Mouse (Mus musculus) ZHBTc4 (cell line): ENCODE measurements around the gene Cacna1d.

ENCODE experiments used
- DNase-seq: peaks from one replicate; pipeline ENCODE4 v3.0.0-alpha.2; 2011; ENCODE audit warnings: low read depth, low spot score

The Cacna1d gene

GRCm38 (mm10) chr14:30372878-30373277 lies 118.4 kb downstream of the Cacna1d start:
- DNase-seq, result peak; percentile 6

- DNase-seq, result no peak
Measured at GRCm38 (mm10) chr14:30371070-30371469, 120.2 kb downstream of the Cacna1d start.

- no peak for DNase-seq
Measured at GRCm38 (mm10) chr14:30367074-30367473, 124.2 kb downstream of the Cacna1d start.

- DNase-seq, result no peak
Measured at GRCm38 (mm10) chr14:30365866-30366265, 125.4 kb downstream of the Cacna1d start.

GRCm38 (mm10) chr14:30363487-30364167 lies 127.6 kb downstream of the Cacna1d start:
- DNase-seq, result no peak

GRCm38 (mm10) chr14:30362370-30362769 lies 128.9 kb downstream of the Cacna1d start:
- no peak for DNase-seq

GRCm38 (mm10) chr14:30360478-30360877 lies 130.8 kb downstream of the Cacna1d start:
- DNase-seq, result no peak

GRCm38 (mm10) chr14:30360004-30360403 lies 131.3 kb downstream of the Cacna1d start:
- DNase-seq, result no peak

GRCm38 (mm10) chr14:30358028-30358427 lies 133.2 kb downstream of the Cacna1d start:
- DNase-seq, result no peak

- DNase-seq, result no peak
Measured at GRCm38 (mm10) chr14:30356456-30356855, 134.8 kb downstream of the Cacna1d start.

- no peak for DNase-seq
Measured at GRCm38 (mm10) chr14:30354761-30355160, 136.5 kb downstream of the Cacna1d start.

GRCm38 (mm10) chr14:30354127-30354463 lies 137.2 kb downstream of the Cacna1d start:
- DNase-seq, result no peak

- peak; percentile 35 for DNase-seq
Measured at GRCm38 (mm10) chr14:30353291-30354126, 137.7 kb downstream of the Cacna1d start.

- no peak for DNase-seq
Measured at GRCm38 (mm10) chr14:30352951-30353270, 138.3 kb downstream of the Cacna1d start.

GRCm38 (mm10) chr14:30352061-30352950 lies 138.9 kb downstream of the Cacna1d start:
- DNase-seq, result peak; percentile 32

GRCm38 (mm10) chr14:30350285-30350684 lies 141.0 kb downstream of the Cacna1d start:
- DNase-seq, result no peak

GRCm38 (mm10) chr14:30344948-30345865 lies 146.0 kb downstream of the Cacna1d start:
- DNase-seq, result no peak

- no peak for DNase-seq
Measured at GRCm38 (mm10) chr14:30343740-30344139, 147.5 kb downstream of the Cacna1d start.

- no peak for DNase-seq
Measured at GRCm38 (mm10) chr14:30341825-30342590, 149.2 kb downstream of the Cacna1d start.

- DNase-seq, result no peak
Measured at GRCm38 (mm10) chr14:30340140-30340539, 151.1 kb downstream of the Cacna1d start.
